Mouse (Mus musculus): ENCODE measurements around the gene Hs3st2.

DNA sequence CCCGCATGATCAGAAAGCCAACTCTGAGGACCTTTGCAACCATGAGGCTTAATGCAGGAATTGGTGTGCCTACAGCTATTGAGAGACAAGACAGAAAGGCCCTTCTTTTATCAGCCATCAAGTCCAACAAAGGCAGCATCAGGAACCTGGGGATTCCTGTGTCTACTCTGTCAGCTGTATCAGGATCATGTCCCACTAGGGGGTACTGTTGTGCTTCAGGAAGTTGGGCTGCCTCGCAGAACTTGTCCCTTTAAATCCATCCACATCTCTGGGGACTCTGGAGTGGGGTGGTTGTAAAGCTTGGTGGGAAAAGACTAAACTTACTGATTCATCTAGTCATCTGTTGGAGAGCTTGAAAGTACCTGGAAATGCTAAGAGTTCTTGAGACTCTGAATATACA lies 93.6 kb downstream of the Hs3st2 start:
- TF ChIP-seq MAFK (IDR thresholded peaks at IDR 0.05; ENCODE audit: insufficient read depth, low read depth, low read length) (no peak), CHD2 (IDR thresholded peaks at IDR 0.05; ENCODE audit: low read depth, low read length) (no peak)
